Mouse (Mus musculus) 416B (cell line): ENCODE results near the gene Gm4567.
"Not testable (repeated sequence)": the region's sequence is repeated elsewhere in the genome, so short reads cannot be mapped to it uniquely, and the experiment has no call there.

ENCODE experiments used
- DNase-seq: peaks from one replicate; pipeline ENCODE4 v3.0.0; 2011; ENCODE audit warnings: low read depth

Gm4567 gene

GRCm38 (mm10) chr7:22719610-22720009 is at the start of gene Gm4567:
TSS of gene Gm4567 (minus strand) at chr7:22719710.
- DNase-seq, result not testable (repeated sequence)

DNA sequence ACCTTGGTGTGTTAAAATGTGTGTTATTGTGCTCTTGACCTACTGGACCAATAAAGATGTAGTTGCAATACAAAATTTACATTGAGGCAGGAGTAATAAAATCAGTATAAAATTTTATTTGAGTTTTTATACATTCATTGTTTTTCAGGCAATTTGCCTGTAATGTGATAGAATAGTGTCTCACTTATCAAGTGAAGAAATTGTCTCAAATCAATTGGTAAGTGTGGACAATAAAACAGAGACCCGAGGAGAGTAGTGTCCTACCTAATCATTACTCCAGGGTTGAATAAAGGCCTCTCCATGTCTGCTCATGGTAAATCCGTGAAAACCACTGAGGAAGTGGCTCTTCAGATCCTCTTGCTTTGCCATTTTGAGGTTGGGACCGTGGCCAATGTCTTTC is 41.9 kb upstream of the Gm4567 start, which contains the start of gene Vmn1r157:
Gene Vmn1r157 (plus strand): TSS at position 301 of the 400 bp plus-strand sequence.
- not testable (repeated sequence) for DNase-seq

DNA sequence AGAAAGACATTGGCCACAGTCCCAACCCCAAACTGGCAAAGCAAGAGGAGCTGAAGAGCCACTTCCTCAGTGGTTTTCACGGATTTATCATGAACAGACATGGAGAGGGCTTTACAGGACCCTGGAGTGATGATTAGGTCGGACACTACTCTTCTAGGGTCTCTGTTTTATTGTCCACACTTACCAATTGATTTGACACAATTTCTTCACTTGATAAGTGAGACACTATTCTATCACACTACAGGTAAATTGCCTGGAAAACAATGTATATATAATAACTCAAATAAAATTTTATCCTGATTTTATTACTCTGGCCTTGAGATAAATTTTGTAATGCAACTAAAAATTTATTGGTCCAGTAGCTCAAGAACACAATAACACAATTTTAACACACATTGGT is 27.3 kb downstream of the Gm4567 start, which contains the start of gene Gm8693:
Gene Gm8693 (minus strand): TSS at position 101 of the 400 bp plus-strand sequence.
- DNase-seq, result not testable (repeated sequence)
